Mouse (Mus musculus) MEL (cell line): ENCODE data around the gene Bnc1. TPM values are rescaled to one million over a fixed set of nuclear protein-coding genes. Genes with fewer than 3 reads are reported as not detected.
A peak's percentile ranks its signal among the peaks of the same experiment; 100 is the strongest.

Experiments
- DNase-seq: peaks from one replicate; pipeline ENCODE4 v3.0.0; 2011; ENCODE audit warnings: low read depth, low spot score
- H3K27ac ChIP-seq: 2 replicates; pipeline ENCODE4 v1.5.1; 2012; ENCODE audit warnings: low read depth, mild to moderate bottlenecking, control low read depth, low read length, moderate library complexity; ENCODE audit not compliant: control insufficient read depth
- H3K27me3 ChIP-seq, 2 experiments: fragments of 150-350 bp in 1 of 2; sonication (generic) in 1 of 2; 2 replicates each; pipeline ENCODE4 v1.6.1; 2012; ENCODE audit warnings: low read length in 2 of 2, mild to moderate bottlenecking in 2 of 2, improper control_type of control experiment in 1 of 2, moderate library complexity in 1 of 2; ENCODE audit not compliant: insufficient read depth in 2 of 2, control insufficient read depth in 1 of 2
- H3K36me3 ChIP-seq, 2 experiments: 2 replicates each; pipeline ENCODE4 v1.6.1; 2012 to 2014; ENCODE audit warnings: low read length in 2 of 2, improper control_type of control experiment in 1 of 2, inconsistent platforms in 1 of 2, mild to moderate bottlenecking in 1 of 2; ENCODE audit not compliant: insufficient read depth in 2 of 2, control insufficient read depth in 1 of 2
- H3K4me1 ChIP-seq, 2 experiments: fragments of 150-350 bp in 1 of 2; sonication (generic) in 1 of 2; 2 replicates each; pipeline ENCODE4 v1.6.1; 2012; ENCODE audit warnings: low read length in 2 of 2, improper control_type of control experiment in 1 of 2, mild to moderate bottlenecking in 1 of 2; ENCODE audit not compliant: insufficient read depth in 2 of 2, control insufficient read depth in 1 of 2
- H3K4me3 ChIP-seq, 2 experiments: fragments of 150-350 bp in 1 of 2; sonication (generic) in 1 of 2; 2 replicates each; pipeline ENCODE4 v1.5.1; 2012; ENCODE audit warnings: low read depth in 2 of 2, low read length in 2 of 2, mild to moderate bottlenecking in 2 of 2, moderate library complexity in 2 of 2, control low read depth in 1 of 2, improper control_type of control experiment in 1 of 2; ENCODE audit not compliant: control insufficient read depth in 1 of 2, insufficient read depth in 1 of 2
- H3K79me2 ChIP-seq: 2 replicates; pipeline ENCODE4 v1.6.1; 2012; ENCODE audit warnings: mild to moderate bottlenecking, low read length, moderate library complexity; ENCODE audit not compliant: control insufficient read depth, poor library complexity, insufficient read depth
- H3K9ac ChIP-seq: 2 replicates; pipeline ENCODE4 v1.6.1; 2012; ENCODE audit warnings: low read depth, mild to moderate bottlenecking, control low read depth, low read length, moderate library complexity; ENCODE audit not compliant: control insufficient read depth, poor library complexity, severe bottlenecking
- H3K9me3 ChIP-seq: fragments of 150-350 bp; sonication (generic); replicated peaks from 2 replicates; pipeline ENCODE4 v1.6.1; 2012; ENCODE audit warnings: mild to moderate bottlenecking, low read length, improper control_type of control experiment, moderate library complexity; ENCODE audit not compliant: insufficient read depth
- CHD1 ChIP-seq: IDR thresholded peaks from 2 replicates; pipeline ENCODE4 v1.6.1; 2012; ENCODE audit warnings: low read depth, mild to moderate bottlenecking, inconsistent platforms, low read length, improper control_type of control experiment
- E2F4 ChIP-seq: IDR thresholded peaks from 2 replicates; pipeline ENCODE4 v1.6.1; 2011; ENCODE audit warnings: low read depth, low read length, improper control_type of control experiment, borderline replicate concordance
- EP300 ChIP-seq, 2 experiments: IDR thresholded peaks; 2 replicates each; pipeline ENCODE4 v1.6.1; 2011; ENCODE audit warnings: improper control_type of control experiment in 2 of 2, low read length in 2 of 2, low read depth in 1 of 2, mild to moderate bottlenecking in 1 of 2
- ETS1 ChIP-seq: IDR thresholded peaks from 2 replicates; pipeline ENCODE4 v1.6.1; 2012; ENCODE audit warnings: low read depth, mild to moderate bottlenecking, inconsistent platforms, low read length, improper control_type of control experiment, moderate library complexity
- GABPA ChIP-seq: IDR thresholded peaks from 2 replicates; pipeline ENCODE4 v1.6.1; 2012; ENCODE audit warnings: low read depth, mild to moderate bottlenecking, inconsistent platforms, low read length, improper control_type of control experiment, moderate library complexity
- GATA1 ChIP-seq: IDR thresholded peaks from 2 replicates; pipeline ENCODE4 v1.6.1; 2011; ENCODE audit warnings: low read depth, low read length, improper control_type of control experiment
- MAX ChIP-seq: IDR thresholded peaks from 2 replicates; pipeline ENCODE4 v1.6.1; 2011; ENCODE audit warnings: low read length, improper control_type of control experiment
- MXI1 ChIP-seq: IDR thresholded peaks from 2 replicates; pipeline ENCODE4 v1.6.1; 2011; ENCODE audit warnings: mild to moderate bottlenecking, low read depth, low read length, improper control_type of control experiment
- MYC ChIP-seq: IDR thresholded peaks from 2 replicates; pipeline ENCODE4 v1.6.1; 2011; ENCODE audit warnings: low read depth, mild to moderate bottlenecking, low read length, improper control_type of control experiment, moderate library complexity
- NRF1 ChIP-seq: IDR thresholded peaks from 2 replicates; pipeline ENCODE4 v1.6.1; 2014; ENCODE audit warnings: low read depth, mild to moderate bottlenecking, inconsistent platforms, low read length, improper control_type of control experiment, moderate library complexity; ENCODE audit not compliant: poor library complexity, insufficient read depth, severe bottlenecking
- POLR2A ChIP-seq, 2 experiments: IDR thresholded peaks; 2 replicates each; pipeline ENCODE4 v1.6.1; 2011 to 2012; ENCODE audit warnings: low read length in 2 of 2, mild to moderate bottlenecking in 2 of 2, control low read depth in 1 of 2, improper control_type of control experiment in 1 of 2, low read depth in 1 of 2, moderate library complexity in 1 of 2; ENCODE audit not compliant: control insufficient read depth in 1 of 2, insufficient read depth in 1 of 2, poor library complexity in 1 of 2
- RCOR1 ChIP-seq: IDR thresholded peaks from 2 replicates; pipeline ENCODE4 v1.6.1; 2012; ENCODE audit warnings: low read depth, mild to moderate bottlenecking, inconsistent platforms, low read length, improper control_type of control experiment
- UBTF ChIP-seq: IDR thresholded peaks from 2 replicates; pipeline ENCODE4 v1.6.1; 2012; ENCODE audit warnings: low read depth, mild to moderate bottlenecking, inconsistent platforms, low read length, improper control_type of control experiment, moderate library complexity, borderline replicate concordance; ENCODE audit not compliant: insufficient read depth
- USF1 ChIP-seq: IDR thresholded peaks from 2 replicates; pipeline ENCODE4 v1.6.1; 2014; ENCODE audit warnings: low read depth, mild to moderate bottlenecking, inconsistent platforms, low read length, improper control_type of control experiment, moderate library complexity
- polyA plus RNA-seq, 2 experiments: library from polyadenylated mRNA; stranded (reverse) in 1 of 2; unstranded in 1 of 2; fragments of >175 nt in 1 of 2; fragments of >200 nt in 1 of 2; gene quantifications; 2 replicates each; pipeline versions ENCODE4 v1.2.1 to v1.2.4; 2012; ENCODE audit warnings: low replicate concordance in 2 of 2, low read depth in 1 of 2; ENCODE audit not compliant: insufficient read length in 2 of 2, insufficient read depth in 1 of 2, missing spikeins in 1 of 2
- total RNA-seq: library from RNA; depleted of rRNA; stranded (reverse); fragments of 300-350 nt; gene quantifications from 2 replicates; pipeline ENCODE4 v1.2.3, GENCODE M21; 2012; rRNA removed

Gene Bnc1
- total and polyA plus RNA-seq, 3 experiments, result not detected

DNA sequence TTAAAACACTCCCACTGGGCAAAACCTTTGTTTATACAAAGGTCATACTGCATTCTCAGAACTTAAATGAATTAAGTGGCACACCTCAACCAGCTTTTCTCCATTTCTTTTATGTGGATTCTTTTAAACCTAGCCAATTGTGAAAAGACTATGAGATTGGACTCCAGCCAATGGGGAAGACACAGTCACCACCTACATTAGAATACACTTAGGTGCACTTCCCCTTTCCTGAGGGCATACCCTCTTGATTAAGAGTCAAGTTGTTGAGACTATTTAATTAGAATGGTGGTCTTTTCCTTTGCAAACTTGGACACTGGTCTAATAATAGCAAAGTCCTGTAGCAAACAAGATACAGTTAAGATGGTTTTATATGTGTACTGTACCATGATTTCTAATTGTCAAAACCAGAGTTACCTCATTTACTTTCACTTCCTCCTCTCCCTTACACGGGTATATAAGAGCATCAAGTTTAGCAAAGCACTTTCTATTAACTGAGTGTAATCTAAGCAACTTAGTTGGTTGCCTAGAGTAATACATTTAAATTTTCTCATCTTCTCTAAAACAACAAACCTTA is 70.6 kb downstream of the Bnc1 start:
- no peaks in the 10 kb centered on the region for H3K79me2 ChIP-seq
- TF ChIP-seq GATA1 (no peak), EP300 (IDR thresholded peaks at IDR 0.05; ENCODE audit: low read depth in 1 of 2, low read length in 2 of 2) (peak in 1 of 2 experiments; percentile 45; a peak in 1 of 4 replicates)
- no peaks in the 10 kb centered on the region for H3K9me3 ChIP-seq
- no peak overlapping the region for H3K9ac ChIP-seq
- H3K36me3 ChIP-seq, result no peaks in the 10 kb centered on the region
- H3K4me1 ChIP-seq, result no peaks in the 10 kb centered on the region
- H3K27me3 ChIP-seq, result peaks cover 0 to 3% of the 10 kb centered on the region in 2 experiments; a peak in 2 of 4 replicates
- no peak overlapping the region for H3K27ac ChIP-seq
- H3K4me3 ChIP-seq, result no peak overlapping the region
- peak; percentile 82 for DNase-seq

DNA sequence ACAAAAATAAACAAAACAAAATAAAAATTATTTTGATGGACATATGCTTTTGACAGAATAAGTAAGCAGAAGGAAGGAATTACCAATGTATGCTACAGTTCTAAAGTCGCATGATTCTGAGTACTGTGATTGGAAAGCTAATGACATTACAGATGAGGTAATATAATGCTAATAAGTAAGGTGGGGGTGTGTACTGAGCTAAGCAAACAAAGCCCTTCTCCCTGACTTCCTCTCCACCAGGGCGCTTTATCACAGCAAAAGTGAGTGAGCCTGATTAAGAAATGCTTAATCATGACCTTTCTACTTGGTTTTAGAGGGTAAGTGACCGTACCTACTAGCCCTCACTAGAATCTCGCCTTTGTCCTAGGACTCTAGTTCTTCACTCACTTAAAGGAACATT is 71.8 kb downstream of the Bnc1 start:
- peak; percentile 4 for DNase-seq
- H3K4me3 ChIP-seq, result no peak overlapping the region

DNA sequence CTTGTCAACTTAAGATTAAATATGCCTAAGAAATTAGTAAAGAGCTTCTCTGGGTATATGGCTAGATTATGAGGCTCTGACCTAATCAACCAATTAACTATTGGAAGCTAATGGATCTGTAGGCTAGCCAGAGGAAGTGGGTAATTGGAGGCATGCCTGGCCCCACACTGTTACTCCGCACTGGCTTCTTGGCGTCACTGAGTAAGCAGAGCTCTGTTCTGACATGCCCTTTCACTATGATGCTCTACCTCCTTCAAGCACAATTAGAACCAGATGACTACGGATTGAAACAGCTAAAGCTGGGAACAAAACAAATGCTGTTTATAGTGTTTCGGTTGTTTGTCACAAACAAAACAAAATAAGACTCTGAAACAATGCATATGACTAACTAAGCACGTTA is 73.8 kb downstream of the Bnc1 start:
- no peak overlapping the region for H3K4me3 ChIP-seq
- DNase-seq, result no peak
- no peaks in the 10 kb centered on the region for H3K36me3 ChIP-seq
- no peak overlapping the region for H3K9ac ChIP-seq
- peaks cover 2 to 7% of the 10 kb centered on the region in 2 experiments; a peak in 3 of 4 replicates for H3K27me3 ChIP-seq
- TF ChIP-seq MAX (no peak), CHD1 (no peak), GABPA (no peak)
- no peaks in the 10 kb centered on the region for H3K79me2 ChIP-seq
- H3K9me3 ChIP-seq, result no peaks in the 10 kb centered on the region
- no peak overlapping the region for H3K27ac ChIP-seq
- H3K4me1 ChIP-seq, result no peaks in the 10 kb centered on the region

More for the DNA sequence above, 71.8 kb downstream of the Bnc1 start:
- Histone ChIP-seq H3K27ac (no peak overlapping the region), H3K9me3 (no peaks in the 10 kb centered on the region), H3K9ac (no peak overlapping the region), H3K79me2 (no peaks in the 10 kb centered on the region), H3K36me3 (no peaks in the 10 kb centered on the region), H3K4me1 (no peaks in the 10 kb centered on the region), H3K27me3 (peaks cover 2 to 3% of the 10 kb centered on the region in 2 experiments; a peak in 3 of 4 replicates)
- TF ChIP-seq MYC (no peak), NRF1 (no peak), RCOR1 (no peak), USF1 (no peak), E2F4 (no peak), POLR2A (IDR thresholded peaks at IDR 0.05; ENCODE audit: control insufficient read depth in 1 of 2, insufficient read depth in 1 of 2, low read depth in 1 of 2, low read length in 2 of 2, poor library complexity in 1 of 2) (no peak), MAX (no peak), ETS1 (no peak), MXI1 (no peak), GATA1 (no peak), UBTF (no peak)

Other genes starting within 250 kb of the Bnc1 start
- 44.0 and 49.0 TPM in 2 replicates for gene Ramac, start 229.4 kb downstream of the Bnc1 start, total RNA-seq
- gene Ramac, start 229.4 kb downstream of the Bnc1 start, polyA plus RNA-seq, result 10 to 100 TPM in 1 of 2 experiments, not detected in 1; 33.9 TPM
- 35.7 and 51.4 TPM in 2 replicates for gene 3110040N11Rik, start 202.8 kb downstream of the Bnc1 start, total RNA-seq
- gene 3110040N11Rik, start 202.8 kb downstream of the Bnc1 start, polyA plus RNA-seq, result 10 to 100 TPM in 1 of 2 experiments, not detected in 1; 61.7 TPM
- 31.0 and 36.0 TPM in 2 replicates for gene Btbd1, start 162.9 kb downstream of the Bnc1 start, total RNA-seq
- gene Btbd1, start 162.9 kb downstream of the Bnc1 start, polyA plus RNA-seq, result 10 to 100 TPM in 1 of 2 experiments, not detected in 1; 62.0 TPM
- gene Gm10160, start 136.5 kb downstream of the Bnc1 start, total RNA-seq, result not detected in 2 replicates
- not detected for gene Gm10160, start 136.5 kb downstream of the Bnc1 start, polyA plus RNA-seq
- gene Tm6sf1, start 133.3 kb downstream of the Bnc1 start, total RNA-seq, result 0.35 and 0.39 TPM in 2 replicates
- gene Tm6sf1, start 133.3 kb downstream of the Bnc1 start, polyA plus RNA-seq, result 1 to 10 TPM in 1 of 2 experiments, not detected in 1; 8.6 TPM
- not detected in 2 replicates for gene Hdgfl3, start 57.8 kb downstream of the Bnc1 start, total RNA-seq
- gene Hdgfl3, start 57.8 kb downstream of the Bnc1 start, polyA plus RNA-seq, result under 1 TPM in 1 of 2 experiments, not detected in 1; 0.26 TPM
- not detected in 2 replicates for gene Sh3gl3, start 181.5 kb upstream of the Bnc1 start, total RNA-seq
- gene Sh3gl3, start 181.5 kb upstream of the Bnc1 start, polyA plus RNA-seq, result not detected